Mouse (Mus musculus): Measurements from ENCODE around the gene Tcf7l2. TPM values are rescaled to one million over a fixed set of nuclear protein-coding genes. Genes with fewer than 3 reads are reported as not detected.

The Tcf7l2 gene
- polyA plus RNA-seq, 1 experiment from 2014 or later = 41.7 TPM

DNA sequence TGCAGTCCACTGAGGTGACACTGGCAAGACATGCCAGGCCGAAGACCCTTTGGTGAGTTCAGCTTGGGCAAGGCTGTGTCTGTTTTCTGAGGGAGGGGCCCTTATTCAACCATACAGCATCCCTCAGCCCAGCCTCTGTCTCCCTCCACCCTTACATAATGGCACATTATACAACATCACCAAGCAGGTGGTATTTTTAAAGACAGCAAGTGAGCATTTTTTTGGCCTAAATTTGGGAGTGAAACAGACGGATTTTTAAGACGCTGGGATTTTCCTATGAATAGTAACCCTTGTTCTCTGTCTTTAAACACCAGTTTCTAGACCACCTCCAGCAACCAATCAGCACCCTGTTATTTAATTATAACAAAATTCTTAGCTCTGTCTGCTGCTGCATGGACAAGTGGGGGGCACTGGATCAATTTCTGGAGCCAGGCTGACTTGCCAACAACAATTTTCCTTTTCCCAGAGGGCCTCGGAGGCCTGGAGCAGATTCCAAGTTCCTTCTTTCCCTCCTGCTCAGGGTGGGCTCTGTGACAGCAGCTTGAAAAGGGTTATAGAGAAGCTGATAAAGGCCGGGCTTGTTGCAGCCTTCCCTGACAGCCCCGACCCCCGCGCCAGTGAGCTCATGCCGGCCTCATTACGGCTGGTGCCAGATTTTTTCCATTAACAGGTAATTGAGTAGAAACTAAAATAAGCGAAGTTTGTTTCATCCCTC is 199.1 kb downstream of the Tcf7l2 start:
- WGBS = 49% methylated on average over 11 of the region's 11 CpGs
- Histone ChIP-seq H3K36me3 (ENCODE audit: control insufficient read depth, insufficient read depth, low read length) (no peaks in the 10 kb centered on the region), H3K4me2 (replicated peaks; ENCODE audit: low read depth) (0 out of 2 replicates have a peak overlapping the region, but pooled peaks have one; percentile 14), H3K4me1 (replicated peaks; ENCODE audit: control insufficient read depth, insufficient read depth) (no peaks in the 10 kb centered on the region), H3K27me3 (ENCODE audit: control insufficient read depth, insufficient read depth, low read length) (no peaks in the 10 kb centered on the region), H3K4me3 (ENCODE audit: low read depth, low read length) (no peak overlapping the region), H3K27ac (replicated peaks) (no peak overlapping the region), H3K9me3 (ENCODE audit: control insufficient read depth, low read length) (no peaks in the 10 kb centered on the region), H3K9ac (ENCODE audit: low read length) (no peak overlapping the region)
- ATAC-seq (ENCODE audit: low FRiP score, low TSS enrichment) (no peak), DNase-seq (ENCODE audit: low spot score) (no peak)
- TF ChIP-seq CTCF (IDR thresholded peaks at IDR 0.05; ENCODE audit: low read depth) = no peak
- no peak for TF ChIP-seq EP300 (optimal IDR thresholded peaks at IDR 0.05)

DNA sequence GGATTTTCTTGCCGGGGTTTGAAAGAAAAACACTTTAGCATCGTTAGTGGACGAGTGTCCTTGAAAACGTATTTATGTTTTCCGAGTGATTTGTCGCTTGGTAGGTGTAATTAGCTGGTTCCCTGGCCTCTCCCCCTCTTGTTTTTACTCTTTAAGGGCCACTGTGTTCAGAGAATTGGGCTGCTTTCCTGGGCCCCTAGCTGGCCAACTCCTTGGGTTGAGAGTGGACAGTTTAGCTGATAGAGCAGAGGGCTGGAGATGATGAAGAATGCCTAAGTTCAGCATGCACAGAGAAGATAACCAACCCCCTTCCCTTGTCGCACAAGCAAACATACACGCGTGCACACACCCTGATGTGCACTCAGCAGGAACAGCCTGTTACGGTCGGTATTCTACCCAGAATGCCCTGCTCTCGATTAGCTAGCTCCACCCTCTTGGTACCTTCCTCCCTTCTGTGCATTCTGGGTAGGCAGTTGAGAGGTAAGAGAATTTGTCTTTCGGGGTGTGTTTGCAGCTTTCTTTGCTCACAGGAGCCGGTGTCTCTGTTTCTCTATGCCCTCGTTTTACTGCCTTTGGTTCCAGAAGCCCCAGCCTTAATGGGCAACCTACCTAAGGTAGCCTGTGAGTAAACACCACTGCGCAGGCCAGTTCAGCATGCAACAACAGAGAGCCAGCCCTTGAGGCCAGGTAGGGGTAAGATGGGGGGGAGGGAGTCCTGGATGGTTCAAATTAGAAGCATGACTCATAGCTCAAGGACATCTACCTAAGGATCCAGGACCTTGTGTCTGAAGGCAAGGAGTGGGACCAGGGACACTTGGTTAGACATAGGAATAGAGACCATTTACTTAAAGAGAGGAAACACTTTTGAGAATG is 199.9 kb downstream of the Tcf7l2 start:
- no peak overlapping the region for H3K9ac ChIP-seq (ENCODE audit: low read length)
- H3K9me3 ChIP-seq (ENCODE audit: control insufficient read depth, low read length) = no peaks in the 10 kb centered on the region
- ATAC-seq (ENCODE audit: low FRiP score, low TSS enrichment) (peak; percentile 66; the same call in 1 of the 2 replicates), DNase-seq (ENCODE audit: low spot score) (no peak)
- no peaks in the 10 kb centered on the region for H3K36me3 ChIP-seq (ENCODE audit: control insufficient read depth, insufficient read depth, low read length)
- H3K4me1 ChIP-seq (replicated peaks; ENCODE audit: control insufficient read depth, insufficient read depth) = no peaks in the 10 kb centered on the region
- no peak overlapping the region for H3K4me3 ChIP-seq (ENCODE audit: low read depth, low read length)
- WGBS = 70% methylated on average over 16 of the region's 16 CpGs
- no peaks in the 10 kb centered on the region for H3K27me3 ChIP-seq (ENCODE audit: control insufficient read depth, insufficient read depth, low read length)
- no peak overlapping the region for H3K27ac ChIP-seq (replicated peaks)
- TF ChIP-seq CTCF (IDR thresholded peaks at IDR 0.05; ENCODE audit: low read depth) (no peak), EP300 (optimal IDR thresholded peaks at IDR 0.05) (no peak)
- H3K4me2 ChIP-seq (replicated peaks; ENCODE audit: low read depth) = no peak overlapping the region

DNA sequence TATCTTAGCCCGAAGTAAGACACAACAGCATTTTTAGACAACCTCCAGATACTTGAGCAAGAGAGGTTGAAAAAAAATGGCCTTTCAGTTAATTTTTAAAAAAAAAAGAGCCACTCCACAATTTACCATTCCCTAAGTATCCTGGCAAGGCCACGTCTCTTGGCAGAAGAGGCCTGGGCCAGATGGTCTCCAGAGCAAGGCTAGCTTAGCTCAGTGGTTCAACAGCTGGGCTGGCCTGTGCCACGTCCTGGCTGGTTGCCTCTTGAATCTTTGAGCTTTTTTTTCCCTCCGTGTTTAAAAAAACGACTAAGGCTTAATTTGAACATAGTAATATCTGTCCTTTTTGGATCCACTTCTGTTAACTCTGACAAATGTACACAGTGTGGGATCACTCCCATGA is 209.8 kb downstream of the Tcf7l2 start:
- H3K4me3 ChIP-seq (ENCODE audit: low read depth, low read length) = no peak overlapping the region
- no peak for DNase-seq (ENCODE audit: low spot score)
- H3K9me3 ChIP-seq (ENCODE audit: control insufficient read depth, low read length) = no peaks in the 10 kb centered on the region
- no peaks in the 10 kb centered on the region for H3K27me3 ChIP-seq (ENCODE audit: control insufficient read depth, insufficient read depth, low read length)
- no peaks in the 10 kb centered on the region for H3K36me3 ChIP-seq (ENCODE audit: control insufficient read depth, insufficient read depth, low read length)
- no peak overlapping the region for H3K9ac ChIP-seq (ENCODE audit: low read length)
- H3K4me1 ChIP-seq (replicated peaks; ENCODE audit: control insufficient read depth, insufficient read depth) = no peaks in the 10 kb centered on the region
- no peak for TF ChIP-seq EP300 (optimal IDR thresholded peaks at IDR 0.05)
- no peak for TF ChIP-seq CTCF (IDR thresholded peaks at IDR 0.05; ENCODE audit: low read depth)
- no peak overlapping the region for H3K27ac ChIP-seq (replicated peaks)
- H3K4me2 ChIP-seq (replicated peaks; ENCODE audit: low read depth) = no peak overlapping the region
- 68% methylated on average over 5 of the region's 5 CpGs for WGBS
- ATAC-seq (ENCODE audit: low FRiP score, low TSS enrichment) = no peak

DNA sequence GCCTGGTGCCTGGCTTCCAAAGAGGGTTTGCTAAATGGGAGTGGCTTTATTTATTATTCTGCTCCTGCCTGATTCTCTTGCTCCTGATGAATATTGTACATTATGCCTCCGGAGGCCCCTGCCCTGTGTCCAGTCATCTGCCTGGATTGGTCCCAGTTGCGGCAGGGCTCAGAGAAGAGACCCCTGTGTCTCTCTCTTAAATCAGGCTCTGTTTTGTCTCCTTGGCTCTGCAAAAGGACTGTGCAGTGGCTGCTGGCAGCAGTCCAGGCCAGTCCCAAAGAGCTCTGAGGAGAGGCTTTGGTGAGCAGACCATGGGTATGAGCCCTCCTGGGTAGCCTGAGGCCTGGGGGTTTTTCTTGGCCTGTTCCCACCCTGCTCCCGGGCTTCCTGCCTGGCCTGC is 211.6 kb downstream of the Tcf7l2 start:
- Histone ChIP-seq H3K4me3 (ENCODE audit: low read depth, low read length) (no peak overlapping the region), H3K27ac (replicated peaks) (0 out of 2 replicates have a peak overlapping the region, but pooled peaks have one; percentile 20), H3K36me3 (ENCODE audit: control insufficient read depth, insufficient read depth, low read length) (no peaks in the 10 kb centered on the region), H3K27me3 (ENCODE audit: control insufficient read depth, insufficient read depth, low read length) (no peaks in the 10 kb centered on the region), H3K4me1 (replicated peaks; ENCODE audit: control insufficient read depth, insufficient read depth) (no peaks in the 10 kb centered on the region), H3K9me3 (ENCODE audit: control insufficient read depth, low read length) (no peaks in the 10 kb centered on the region), H3K9ac (ENCODE audit: low read length) (no peak overlapping the region), H3K4me2 (replicated peaks; ENCODE audit: low read depth) (no peak overlapping the region)
- TF ChIP-seq EP300 (optimal IDR thresholded peaks at IDR 0.05) (no peak), CTCF (IDR thresholded peaks at IDR 0.05; ENCODE audit: low read depth) (no peak)
- DNase-seq (ENCODE audit: low spot score) (peak; percentile 44), ATAC-seq (ENCODE audit: low FRiP score, low TSS enrichment) (peak; percentile 55; the same call in 1 of the 2 replicates)
- WGBS = 12% methylated on average over 3 of the region's 3 CpGs

DNA sequence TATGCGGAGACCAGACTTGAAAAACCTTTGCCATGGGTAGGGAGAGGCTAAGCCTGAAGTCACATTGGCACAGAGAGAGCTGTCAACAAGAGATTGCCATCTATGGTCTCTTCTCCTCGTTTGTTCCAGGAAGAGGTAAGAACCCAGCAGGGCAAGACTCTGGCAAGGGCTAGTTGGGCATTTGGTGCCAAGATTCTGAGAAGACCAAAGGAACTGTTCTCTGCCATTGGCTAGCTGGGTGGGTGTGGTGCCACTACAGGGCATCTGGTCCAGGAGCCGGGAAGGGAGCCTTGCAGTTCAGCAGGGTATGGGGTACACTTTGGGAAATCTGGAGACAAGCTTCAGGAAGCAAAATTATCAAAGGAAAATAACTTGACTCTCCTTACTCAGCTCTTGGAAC is 213.5 kb downstream of the Tcf7l2 start:
- no peak overlapping the region for H3K4me3 ChIP-seq (ENCODE audit: low read depth, low read length)
- 0 out of 2 replicates have a peak, but pooled peaks cover 3% of the 10 kb centered on the region for H3K9me3 ChIP-seq (ENCODE audit: control insufficient read depth, low read length)
- H3K27ac ChIP-seq (replicated peaks) = no peak overlapping the region
- no peak for ATAC-seq (ENCODE audit: low FRiP score, low TSS enrichment)
- H3K27me3 ChIP-seq (ENCODE audit: control insufficient read depth, insufficient read depth, low read length) = no peaks in the 10 kb centered on the region
- H3K4me1 ChIP-seq (replicated peaks; ENCODE audit: control insufficient read depth, insufficient read depth) = no peaks in the 10 kb centered on the region
- TF ChIP-seq CTCF (IDR thresholded peaks at IDR 0.05; ENCODE audit: low read depth) (no peak), EP300 (optimal IDR thresholded peaks at IDR 0.05) (no peak)
- 77% methylated on average over 3 of the region's 3 CpGs for WGBS
- no peak overlapping the region for H3K9ac ChIP-seq (ENCODE audit: low read length)
- H3K4me2 ChIP-seq (replicated peaks; ENCODE audit: low read depth) = no peak overlapping the region
- no peaks in the 10 kb centered on the region for H3K36me3 ChIP-seq (ENCODE audit: control insufficient read depth, insufficient read depth, low read length)
- no peak for DNase-seq (ENCODE audit: low spot score)

Measured in stomach, postnatal 0 days (tissue).